ENCODE assay signal across 17 mouse cellular contexts in genomic region chr19:60804903-60805302, GRCm38 (mm10).
"Had no signal": no experiment of that assay in that cellular context is flagged by ENCODE, and none has a peak within 500 bp of the region (broad histone marks: within the 10 kb centered on the region; RNA-seq: fewer than 3 reads in every experiment).

No protein-coding gene starts in this region.

- DNase-seq: lung, adult 2 months; lung, postnatal 14 days; lung, postnatal 36 days; right cerebral cortex, postnatal 14 days; thymus, adult 18-20 months; thymus, postnatal 14 days; thymus, postnatal 36 days had no signal

- H3K4me3 ChIP-seq: lung, embryonic 15.5 days; megakaryocyte, embryonic 14.5 days; midbrain, embryonic 13.5 days; midbrain, embryonic 15.5 days; neural tube, embryonic 12.5 days; stomach, embryonic 15.5 days had no signal

- H3K27me3 ChIP-seq: lung, embryonic 15.5 days; megakaryocyte, embryonic 14.5 days; midbrain, embryonic 13.5 days; midbrain, embryonic 15.5 days; neural tube, embryonic 12.5 days; stomach, embryonic 15.5 days had no signal

- H3K9ac ChIP-seq: liver, embryonic 14.5 days; lung, embryonic 15.5 days; midbrain, embryonic 13.5 days; midbrain, embryonic 15.5 days; neural tube, embryonic 12.5 days; stomach, embryonic 15.5 days had no signal

- H3K4me1 ChIP-seq: lung, embryonic 15.5 days; midbrain, embryonic 13.5 days; midbrain, embryonic 15.5 days; neural tube, embryonic 12.5 days; stomach, embryonic 15.5 days had no signal

- ATAC-seq: lung, postnatal 0 days; midbrain, embryonic 13.5 days; midbrain, embryonic 15.5 days had no signal

- H3K36me3 ChIP-seq: lung, embryonic 15.5 days; midbrain, embryonic 13.5 days; midbrain, embryonic 15.5 days; neural tube, embryonic 12.5 days; stomach, embryonic 15.5 days had no signal

- H3K9me3 ChIP-seq: lung, embryonic 15.5 days; megakaryocyte, embryonic 14.5 days; midbrain, embryonic 13.5 days; midbrain, embryonic 15.5 days; neural tube, embryonic 12.5 days; stomach, embryonic 15.5 days had no signal

- H3K27ac ChIP-seq: liver, embryonic 14.5 days; lung, embryonic 15.5 days; macrophage; midbrain, embryonic 13.5 days; midbrain, embryonic 15.5 days; neural tube, embryonic 12.5 days; stomach, embryonic 15.5 days; stomach, postnatal 0 days had no signal
